26 mouse cellular contexts compared by ENCODE assay signal in genomic region chr3:33836576-33836975, GRCm38 (mm10). TPM values are rescaled to one million over a fixed set of nuclear protein-coding genes. Genes with fewer than 3 reads are reported as not detected.
"Had no signal": no experiment of that assay in that cellular context is flagged by ENCODE, and none has a peak within 500 bp of the region (broad histone marks: within the 10 kb centered on the region; RNA-seq: fewer than 3 reads in every experiment).

No protein-coding gene starts in this region.

- H3K36me3 ChIP-seq: embryonic facial prominence, embryonic 10.5 days; embryonic facial prominence, embryonic 12.5 days; embryonic facial prominence, embryonic 13.5 days; embryonic facial prominence, embryonic 15.5 days; forebrain, embryonic 10.5 days; forebrain, embryonic 12.5 days; forebrain, embryonic 15.5 days had no signal

- DNase-seq: cerebellum, adult 8-10 months; cerebellum, adult 9-10 months; cerebellum, adult 9-11 months; cerebellum, postnatal 10 days; cerebellum, postnatal 14 days; cerebellum, postnatal 25 days; cerebellum, postnatal 36 days; embryo, embryonic 11 days; forebrain, postnatal 0 days; gastrocnemius, adult 2 months; gastrocnemius, postnatal 10 days; gastrocnemius, postnatal 14 days; gastrocnemius, postnatal 25 days; gastrocnemius, postnatal 36 days; heart, adult 18-20 months; heart, adult 2 months had no signal

- H3K4me1 ChIP-seq: embryonic facial prominence, embryonic 10.5 days; embryonic facial prominence, embryonic 12.5 days; embryonic facial prominence, embryonic 13.5 days; embryonic facial prominence, embryonic 15.5 days; forebrain, embryonic 10.5 days; forebrain, embryonic 12.5 days; forebrain, embryonic 13.5 days; forebrain, embryonic 15.5 days had no signal

- H3K4me3 ChIP-seq: embryonic facial prominence, embryonic 10.5 days; embryonic facial prominence, embryonic 12.5 days; embryonic facial prominence, embryonic 13.5 days; embryonic facial prominence, embryonic 15.5 days; erythroblast, embryonic 14.5 days; forebrain, embryonic 10.5 days; forebrain, embryonic 12.5 days; forebrain, embryonic 13.5 days; forebrain, embryonic 15.5 days; gastrocnemius, adult 2 months; heart, adult 2 months had no signal

- H3K27me3 ChIP-seq: embryonic facial prominence, embryonic 12.5 days; embryonic facial prominence, embryonic 13.5 days; embryonic facial prominence, embryonic 15.5 days; forebrain, embryonic 12.5 days; forebrain, embryonic 13.5 days; forebrain, embryonic 15.5 days had no signal

- H3K27ac ChIP-seq: embryonic facial prominence, embryonic 10.5 days; embryonic facial prominence, embryonic 12.5 days; embryonic facial prominence, embryonic 13.5 days; embryonic facial prominence, embryonic 15.5 days; forebrain, embryonic 10.5 days; forebrain, embryonic 12.5 days; forebrain, embryonic 13.5 days; forebrain, embryonic 15.5 days; gastrocnemius, adult 2 months; heart, adult 2 months had no signal

- H3K9me3 ChIP-seq: embryonic facial prominence, embryonic 10.5 days; embryonic facial prominence, embryonic 12.5 days; embryonic facial prominence, embryonic 13.5 days; embryonic facial prominence, embryonic 15.5 days; forebrain, embryonic 10.5 days; forebrain, embryonic 12.5 days; forebrain, embryonic 13.5 days; forebrain, embryonic 15.5 days had no signal

- H3K9ac ChIP-seq: embryonic facial prominence, embryonic 12.5 days; embryonic facial prominence, embryonic 13.5 days; embryonic facial prominence, embryonic 15.5 days; forebrain, embryonic 12.5 days; forebrain, embryonic 13.5 days; forebrain, embryonic 15.5 days; forebrain, postnatal 0 days had no signal

RNA-seq across cellular contexts. Expression of gene Ccdc39, which starts 7.5 kb away (rescaled TPM):
- total RNA-seq: gastrocnemius, postnatal 25 days; granulocyte monocyte progenitor cell, adult 5-6 weeks had no signal
- polyA plus RNA-seq: erythroblast, embryonic 14.5 days had no signal
